In genomic region chr15:83037755-83038483, GRCm38 (mm10) we compare ENCODE assay signal across 8 mouse cellular contexts. TPM values are rescaled to one million over a fixed set of nuclear protein-coding genes. Genes with fewer than 3 reads are reported as not detected.
DNase-seq lines count a peak whose midpoint lies in the region; ATAC-seq lines count a peak whose summit lies in the region.

No protein-coding gene starts in this region.

- ATAC-seq in cerebellum, adult (ENCODE audit: insufficient number of reproducible peaks, low FRiP score, low TSS enrichment), result peak; percentile 34; the same call in 1 of the 2 replicates
- peak; percentile 41; the same call in 1 of the 2 replicates for ATAC-seq in forebrain, embryonic 13.5 days

- peaks cover 79% of the 10 kb centered on the region for H3K4me1 ChIP-seq in forebrain, embryonic 13.5 days

- DNase-seq in MN1 (ENCODE audit: low spot score), result peak; percentile 92
- peak; percentile 92 to 96 for DNase-seq in heart, postnatal 36 days
- DNase-seq in layer of hippocampus, adult 9-10 months (ENCODE audit: low spot score), result peak; percentile 85
- DNase-seq in lung, postnatal 25 days (ENCODE audit: low spot score), result peak; percentile 91
- peak; percentile 75 to 80 for DNase-seq in right cerebral cortex, postnatal 36 days (ENCODE audit: low spot score in 2 of 2)
- peak; percentile 78 to 89 for DNase-seq in urinary bladder, postnatal 4 days (ENCODE audit: low spot score in 2 of 2)

- H3K36me3 ChIP-seq in forebrain, embryonic 13.5 days (ENCODE audit: poor library complexity, severe bottlenecking), result no peaks in the 10 kb centered on the region

- no peak overlapping the region for H3K9ac ChIP-seq in forebrain, embryonic 13.5 days

- no peak overlapping the region for H3K4me2 ChIP-seq in forebrain, embryonic 13.5 days

- intact Hi-C loops in heart, postnatal 36 days (cut with DNase I), result loop anchor here (1.0 to 5.0 kb wide), 6 partner anchors 59 to 233 kb away; no protein-coding TSS in a partner anchor

- no peaks in the 10 kb centered on the region for H3K9me3 ChIP-seq in forebrain, embryonic 13.5 days (replicated peaks)

- under 1% methylated on average over 8 of the region's 8 CpGs for WGBS in forebrain, embryonic 13.5 days

- H3K4me3 ChIP-seq in forebrain, embryonic 13.5 days, result no peak overlapping the region

- peak overlapping the region; percentile 63 for H3K27ac ChIP-seq in forebrain, embryonic 13.5 days

- peaks cover 3% of the 10 kb centered on the region; the same call in 1 of the 2 replicates for H3K27me3 ChIP-seq in forebrain, embryonic 13.5 days

RNA-seq across cellular contexts. Expression of gene Nfam1, which starts 4.8 kb away (rescaled TPM):
- 1.2 and 1.5 TPM in 2 replicates for polyA plus RNA-seq in forebrain, embryonic 13.5 days (2015; fragmentation: Nextera tagmentation; extraction: Ambion mirVana)
- total RNA-seq in heart, postnatal 36 days (2021), result 1 to 10 TPM; 2.3 to 4.4 TPM

RNA-seq across cellular contexts. Expression of gene Tcf20, which starts 50.2 kb away (rescaled TPM):
- 15.3 and 18.6 TPM in 2 replicates for polyA plus RNA-seq in forebrain, embryonic 13.5 days (2015; fragmentation: Nextera tagmentation; extraction: Ambion mirVana)
- 10 to 100 TPM; 56.1 to 56.7 TPM for total RNA-seq in heart, postnatal 36 days (2021)

RNA-seq across cellular contexts. Expression of gene Serhl, which starts 51.4 kb away (rescaled TPM):
- 35.4 and 36.9 TPM in 2 replicates for polyA plus RNA-seq in forebrain, embryonic 13.5 days (2015; fragmentation: Nextera tagmentation; extraction: Ambion mirVana)
- 10 to 100 TPM; 43.6 to 46.5 TPM for total RNA-seq in heart, postnatal 36 days (2021)
